Mouse (Mus musculus) neural tube, embryonic 14.5 days (tissue): ENCODE results near the gene Col19a1. TPM values are rescaled to one million over a fixed set of nuclear protein-coding genes. Genes with fewer than 3 reads are reported as not detected.

ENCODE experiments used
- ATAC-seq: fragments of 200-750 bp; cut with Nextera tagmentation; 2 replicates; pipeline ENCODE4 v1.8.0; 2017; ENCODE audit warnings: low read depth, mild to moderate bottlenecking, moderate TSS enrichment, moderate library complexity
- H3K27ac ChIP-seq: fragments of 300-500 bp; sonication (generic); 2 replicates; pipeline ENCODE4 v1.5.1; 2014; ENCODE audit warnings: low read depth, mild to moderate bottlenecking, control low read depth, low read length, moderate library complexity, mixed read lengths
- H3K27me3 ChIP-seq: fragments of 300-500 bp; sonication (generic); 2 replicates; pipeline ENCODE4 v1.6.1; 2014; ENCODE audit warnings: low read length; ENCODE audit not compliant: control insufficient read depth, insufficient read depth
- H3K36me3 ChIP-seq: fragments of 300-500 bp; sonication (generic); 2 replicates; pipeline ENCODE4 v1.6.1; 2014; ENCODE audit warnings: low read length, mixed read lengths; ENCODE audit not compliant: control insufficient read depth, insufficient read depth
- H3K4me1 ChIP-seq: fragments of 300-500 bp; sonication (generic); 2 replicates; pipeline ENCODE4 v1.6.1; 2014; ENCODE audit warnings: low read length; ENCODE audit not compliant: control insufficient read depth, insufficient read depth
- H3K4me2 ChIP-seq: fragments of 300-500 bp; sonication (generic); 2 replicates; pipeline ENCODE4 v1.6.1; 2014; ENCODE audit warnings: mild to moderate bottlenecking, low read depth, low read length, control low read depth
- H3K4me3 ChIP-seq: fragments of 300-500 bp; sonication (generic); 2 replicates; pipeline ENCODE4 v1.5.1; 2014; ENCODE audit warnings: low read depth, low read length, control low read depth, mixed read lengths
- H3K9ac ChIP-seq: fragments of 300-500 bp; sonication (generic); replicated peaks from 2 replicates; pipeline ENCODE4 v1.6.1; 2014; ENCODE audit warnings: low read depth, mild to moderate bottlenecking, control low read depth, low read length, mixed read lengths
- H3K9me3 ChIP-seq: fragments of 300-500 bp; sonication (generic); 2 replicates; pipeline ENCODE4 v1.6.1; 2016; ENCODE audit warnings: low read length; ENCODE audit not compliant: control insufficient read depth
- WGBS: fragments of 180-500 bp; shearing (Covaris S2); extraction: QIAGEN DNeasy Blood & Tissue Kit; methylation state at CpG from one replicate; pipeline ENCODE4 v1.1.7; 2014; 5-methylcytosine and 5-hydroxymethylcytosine counted together
- polyA plus RNA-seq: library from polyadenylated mRNA; unstranded; fragments of >200 nt; fragmentation: Nextera tagmentation; extraction: Ambion mirVana; gene quantifications from 2 replicates; pipeline ENCODE4 v1.2.1, GENCODE M21; 2014

Col19a1 gene
- polyA plus RNA-seq, 1 experiment from 2014 or later = 1.2 TPM

DNA sequence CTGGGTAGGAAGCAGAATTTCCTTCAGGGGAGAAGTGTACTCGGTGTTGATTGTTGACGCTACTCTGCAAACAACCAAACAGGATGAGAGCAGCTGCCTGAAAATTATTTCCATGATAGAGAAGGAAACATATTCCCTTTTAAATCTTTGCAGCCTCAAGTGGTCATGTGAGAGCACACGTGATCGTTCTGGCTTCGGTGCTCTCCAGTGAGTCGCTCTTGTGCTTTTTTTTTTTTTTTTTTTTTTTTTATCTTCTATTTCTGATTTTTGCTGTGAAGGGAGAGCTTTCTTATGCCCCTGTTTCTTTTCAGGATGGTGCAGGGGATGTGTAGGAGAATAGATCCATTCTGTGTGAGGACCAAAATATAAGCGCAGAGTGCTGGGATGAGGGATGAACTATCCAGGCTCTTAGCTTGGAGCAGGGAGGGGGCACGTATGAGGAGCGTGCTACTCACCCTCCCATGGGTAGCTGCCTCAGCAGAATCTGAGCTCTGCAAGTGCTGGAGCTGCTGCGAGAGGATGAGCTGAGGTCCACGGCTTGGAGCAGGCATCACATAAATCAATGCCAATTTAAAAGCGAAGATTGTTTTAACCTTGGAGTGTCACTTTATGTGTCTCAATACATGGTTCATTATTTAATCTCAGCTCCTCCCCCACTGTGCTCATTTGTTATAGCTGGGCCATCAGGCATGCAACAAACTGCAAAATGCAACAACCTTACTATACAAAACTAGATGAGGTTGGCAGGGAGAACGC is 237.6 kb downstream of the Col19a1 start:
- Histone ChIP-seq H3K9ac (no peak overlapping the region), H3K27me3 (no peaks in the 10 kb centered on the region), H3K4me2 (no peak overlapping the region), H3K36me3 (no peaks in the 10 kb centered on the region), H3K4me3 (no peak overlapping the region), H3K4me1 (no peaks in the 10 kb centered on the region), H3K9me3 (no peaks in the 10 kb centered on the region), H3K27ac (no peak overlapping the region)
- peak; percentile 94 for ATAC-seq
- 70% methylated on average over 13 of the region's 13 CpGs for WGBS

DNA sequence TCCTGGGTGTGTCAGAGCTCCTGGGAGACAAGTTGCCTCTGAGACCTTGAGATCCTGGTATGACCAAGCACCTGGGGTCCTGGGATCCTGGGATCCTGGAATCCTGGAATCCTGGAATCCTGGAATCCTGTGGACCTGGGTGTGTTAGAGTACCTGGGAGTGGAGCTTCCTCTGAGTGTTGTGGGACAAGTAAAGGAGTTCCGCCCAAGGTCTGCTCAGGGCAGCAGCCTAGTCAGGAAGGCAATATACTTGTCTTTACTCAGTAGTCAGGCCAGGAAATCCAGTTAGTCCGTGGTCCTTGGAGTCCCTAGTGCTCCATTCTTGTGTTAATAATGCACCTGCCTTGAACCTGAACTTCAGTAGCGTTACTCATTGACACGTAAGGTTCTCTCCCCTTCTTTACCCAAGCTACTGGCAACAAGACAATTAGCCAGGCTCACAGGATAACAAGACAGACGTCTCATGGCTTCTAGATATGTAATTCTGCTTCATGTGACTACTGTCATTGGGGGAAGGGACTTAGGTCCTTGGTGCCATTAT is 239.6 kb downstream of the Col19a1 start:
- no peak overlapping the region for H3K27ac ChIP-seq
- H3K36me3 ChIP-seq = no peaks in the 10 kb centered on the region
- no peak overlapping the region for H3K4me3 ChIP-seq
- H3K9ac ChIP-seq = no peak overlapping the region
- no peaks in the 10 kb centered on the region for H3K27me3 ChIP-seq
- no peak overlapping the region for H3K4me2 ChIP-seq
- no peaks in the 10 kb centered on the region for H3K4me1 ChIP-seq
- H3K9me3 ChIP-seq = no peaks in the 10 kb centered on the region
- WGBS = 72% methylated on average over 5 of the region's 5 CpGs
- no peak for ATAC-seq

DNA sequence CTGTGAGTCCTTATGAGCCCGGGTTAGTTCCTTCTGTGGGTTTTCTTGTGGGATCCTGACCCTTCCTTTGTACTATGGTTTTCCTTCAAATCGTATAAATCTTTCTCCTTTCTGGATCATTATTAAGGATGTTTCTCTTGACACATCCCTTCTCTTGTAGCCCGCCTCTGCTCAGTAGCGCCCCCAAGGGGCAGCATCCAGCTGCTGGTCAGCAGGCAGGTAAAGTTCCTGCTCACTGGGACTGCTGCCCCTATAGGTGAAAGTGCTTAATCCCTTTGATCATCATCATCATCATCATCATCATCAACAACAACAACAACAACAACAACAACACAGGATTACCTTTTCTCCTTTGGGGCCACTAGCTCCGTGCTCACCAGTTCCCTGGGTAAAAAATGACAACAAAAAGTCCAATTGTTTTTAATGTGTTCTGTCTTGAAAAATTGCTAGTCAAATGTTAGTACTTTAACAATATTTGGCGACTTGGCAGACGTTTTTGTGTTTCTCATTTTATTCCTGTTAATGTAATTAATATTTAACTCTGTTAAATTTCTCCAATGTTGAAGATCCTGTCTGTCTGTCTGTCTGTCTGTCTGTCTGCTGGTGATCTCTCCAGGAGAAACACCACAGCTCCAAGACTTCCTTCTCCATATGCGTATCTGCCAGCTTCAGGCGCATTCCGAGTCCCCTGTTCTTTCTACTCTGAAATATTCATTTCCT is 249.6 kb downstream of the Col19a1 start:
- no peak overlapping the region for H3K4me2 ChIP-seq
- WGBS = 91% methylated on average over 10 of the region's 10 CpGs
- no peaks in the 10 kb centered on the region for H3K27me3 ChIP-seq
- H3K4me1 ChIP-seq = no peaks in the 10 kb centered on the region
- no peaks in the 10 kb centered on the region for H3K9me3 ChIP-seq
- no peak overlapping the region for H3K4me3 ChIP-seq
- no peak overlapping the region for H3K9ac ChIP-seq
- H3K36me3 ChIP-seq = no peaks in the 10 kb centered on the region
- H3K27ac ChIP-seq = no peak overlapping the region
- ATAC-seq = no peak

DNA sequence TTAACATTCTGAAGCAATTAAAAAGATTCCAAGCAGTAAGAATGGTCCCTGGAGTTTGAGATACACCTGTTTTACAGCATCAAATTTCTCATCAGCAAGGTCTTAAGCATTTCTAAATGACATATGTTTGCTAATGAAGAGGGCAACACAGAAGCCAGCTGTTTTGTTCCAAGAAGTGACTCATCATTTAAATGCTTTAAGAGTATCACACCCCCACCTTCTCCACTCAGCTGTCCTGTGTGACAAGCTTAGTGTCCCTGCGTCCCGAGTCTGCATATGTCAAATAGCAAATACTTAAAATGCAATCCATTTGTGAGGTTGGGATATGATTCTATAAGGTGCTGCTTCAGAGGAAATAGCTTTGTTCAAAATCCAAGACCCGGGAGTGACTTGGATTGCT is 251.2 kb downstream of the Col19a1 start:
- ATAC-seq = no peak
- H3K36me3 ChIP-seq = no peaks in the 10 kb centered on the region
- H3K9ac ChIP-seq = no peak overlapping the region
- 64% methylated on average over 3 of the region's 3 CpGs for WGBS
- H3K4me1 ChIP-seq = no peaks in the 10 kb centered on the region
- H3K4me2 ChIP-seq = no peak overlapping the region
- no peak overlapping the region for H3K4me3 ChIP-seq
- H3K9me3 ChIP-seq = no peaks in the 10 kb centered on the region
- H3K27me3 ChIP-seq = no peaks in the 10 kb centered on the region
- no peak overlapping the region for H3K27ac ChIP-seq

- H3K27ac ChIP-seq = peak overlapping the region; percentile 22; the same call in 1 of the 2 replicates
- peak; percentile 75; the same call in 1 of the 2 replicates for ATAC-seq
- WGBS = 50% methylated on average over 6 of the region's 6 CpGs
These were observed 270.2 kb downstream of the Col19a1 start for GRCm38 (mm10) chr1:24316961-24317589.

DNA sequence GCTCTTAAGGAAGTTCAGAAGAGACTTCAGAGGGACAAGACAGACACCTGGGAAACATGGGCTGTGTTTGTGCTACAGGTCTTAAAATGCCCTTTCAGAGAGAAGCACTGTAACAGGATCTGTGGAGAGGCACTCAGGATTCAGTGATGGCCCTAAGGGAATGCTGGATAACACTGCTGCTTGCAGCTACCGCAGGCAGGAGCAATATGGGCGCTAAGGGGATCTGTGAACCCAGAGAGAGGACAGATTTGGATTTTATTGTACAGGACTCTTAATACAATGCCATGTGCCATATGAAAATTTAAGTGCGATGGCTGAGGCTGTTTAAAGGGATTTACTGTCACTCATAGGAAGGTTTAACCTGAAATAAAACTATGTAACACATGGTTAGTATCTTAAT is 270.8 kb downstream of the Col19a1 start:
- Histone ChIP-seq H3K27ac (no peak overlapping the region; the same call in 1 of the 2 replicates), H3K36me3 (no peaks in the 10 kb centered on the region), H3K4me1 (0 out of 2 replicates have a peak, but pooled peaks cover 2% of the 10 kb centered on the region), H3K4me2 (no peak overlapping the region), H3K27me3 (no peaks in the 10 kb centered on the region), H3K9ac (no peak overlapping the region), H3K4me3 (no peak overlapping the region), H3K9me3 (no peaks in the 10 kb centered on the region)
- ATAC-seq = peak; percentile 25; the same call in 1 of the 2 replicates
- 50% methylated on average over 3 of the region's 3 CpGs for WGBS

More at GRCm38 (mm10) chr1:24316961-24317589, 270.2 kb downstream of the Col19a1 start:
- Histone ChIP-seq H3K27me3 (no peaks in the 10 kb centered on the region), H3K36me3 (no peaks in the 10 kb centered on the region), H3K4me3 (no peak overlapping the region), H3K9me3 (no peaks in the 10 kb centered on the region), H3K4me1 (0 out of 2 replicates have a peak, but pooled peaks cover 2% of the 10 kb centered on the region), H3K4me2 (no peak overlapping the region), H3K9ac (no peak overlapping the region)

- Histone ChIP-seq H3K27me3 (no peaks in the 10 kb centered on the region), H3K4me3 (no peak overlapping the region), H3K9ac (no peak overlapping the region), H3K4me1 (no peaks in the 10 kb centered on the region), H3K4me2 (no peak overlapping the region), H3K27ac (no peak overlapping the region), H3K36me3 (no peaks in the 10 kb centered on the region), H3K9me3 (no peaks in the 10 kb centered on the region)
- ATAC-seq = peak; percentile 53; the same call in 1 of the 2 replicates
- WGBS = 64% methylated on average over 4 of the region's 4 CpGs
These were observed 276.4 kb downstream of the Col19a1 start for GRCm38 (mm10) chr1:24310847-24311246.

DNA sequence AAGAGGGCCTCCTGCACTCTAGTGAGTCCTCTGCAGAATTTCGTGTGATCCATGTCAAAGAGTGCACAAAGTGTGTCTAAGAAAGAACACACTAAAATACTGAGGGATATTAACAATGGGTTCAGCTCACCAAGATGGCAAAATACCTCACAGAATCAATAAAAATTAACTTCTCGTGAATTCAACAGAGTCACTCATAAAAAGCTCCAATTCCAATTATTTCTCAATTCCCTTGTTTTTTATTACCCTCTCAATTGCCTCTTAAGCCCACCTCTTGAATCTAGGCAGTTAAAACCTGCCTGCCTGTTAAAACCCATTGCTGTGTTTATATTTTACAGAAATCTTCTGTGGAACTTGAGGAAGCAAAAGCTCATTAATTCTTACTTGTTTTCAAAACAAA is 277.1 kb downstream of the Col19a1 start:
- 23% methylated on average over 2 of the region's 2 CpGs for WGBS
- Histone ChIP-seq H3K4me2 (no peak overlapping the region), H3K9ac (no peak overlapping the region), H3K36me3 (no peaks in the 10 kb centered on the region), H3K4me1 (no peaks in the 10 kb centered on the region), H3K4me3 (no peak overlapping the region), H3K27me3 (no peaks in the 10 kb centered on the region), H3K27ac (no peak overlapping the region), H3K9me3 (no peaks in the 10 kb centered on the region)
- 0 out of 2 replicates have a peak, but pooled peaks have one; percentile 34 for ATAC-seq
